Mouse (Mus musculus): ENCODE results near the gene Kctd2. TPM values are rescaled to one million over a fixed set of nuclear protein-coding genes. Genes with fewer than 3 reads are reported as not detected.

The Kctd2 gene
- polyA plus RNA-seq, 1 experiment from 2014 or later = 22.2 TPM

DNA sequence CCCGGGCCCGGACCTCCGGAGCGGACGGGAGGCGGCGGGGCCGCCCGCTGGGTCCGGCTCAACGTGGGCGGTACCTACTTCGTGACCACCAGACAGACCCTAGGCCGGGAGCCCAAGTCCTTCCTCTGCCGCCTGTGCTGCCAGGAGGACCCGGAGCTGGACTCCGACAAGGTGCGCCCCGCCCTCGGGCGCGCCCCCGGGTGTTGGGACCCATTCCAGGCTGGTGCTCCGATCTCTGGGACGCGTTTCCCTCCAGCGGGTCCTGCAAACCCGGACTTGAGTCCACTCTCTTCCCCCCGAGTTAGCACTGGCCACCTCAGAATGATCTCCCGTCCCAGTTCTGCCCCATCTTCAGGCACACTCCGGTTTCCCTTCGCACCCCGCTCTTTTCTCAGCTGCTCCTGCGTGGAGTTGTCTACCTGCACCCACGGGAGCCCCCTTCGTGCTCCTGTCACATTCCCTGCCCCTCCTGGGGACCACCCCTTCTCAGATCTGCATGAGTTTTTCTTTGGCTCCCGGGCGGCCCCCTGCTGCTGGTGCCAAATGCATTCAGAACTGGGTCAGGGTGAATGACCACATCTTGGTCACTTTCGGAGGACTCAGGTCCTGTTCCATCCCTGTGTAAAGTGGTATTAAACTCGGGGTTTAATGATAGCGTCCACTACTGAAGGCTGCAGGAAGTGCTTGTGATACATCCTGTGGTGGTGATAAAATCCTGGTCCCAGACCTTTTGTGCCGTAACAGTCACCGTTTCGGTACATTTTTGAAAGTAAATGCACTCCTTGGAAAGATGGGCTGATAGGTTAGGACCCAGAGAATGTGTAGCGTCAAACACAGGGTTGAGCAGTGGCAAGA, 635 bp downstream of the Kctd2 start:
- Histone ChIP-seq H3K9me3 (ENCODE audit: low read depth, low read length) (no peaks in the 10 kb centered on the region), H3K36me3 (ENCODE audit: insufficient read depth) (peaks cover 43% of the 10 kb centered on the region), H3K4me2 (peak overlapping the region; percentile 99), H3K4me3 (ENCODE audit: low read depth, low read length) (peak overlapping the region; percentile 96), H3K27me3 (ENCODE audit: insufficient read depth, low read length) (no peaks in the 10 kb centered on the region), H3K27ac (ENCODE audit: low read depth) (peak overlapping the region; percentile 87), H3K9ac (peak overlapping the region; percentile 97), H3K4me1 (ENCODE audit: insufficient read depth) (peaks cover 8% of the 10 kb centered on the region)
- no peak for TF ChIP-seq CTCF (IDR thresholded peaks at IDR 0.05; ENCODE audit: low read depth)
- 2% methylated on average over 44 of the region's 45 CpGs for WGBS
- ATAC-seq (ENCODE audit: insufficient read depth) (peak; percentile 72), DNase-seq (peak; percentile 77)

DNA sequence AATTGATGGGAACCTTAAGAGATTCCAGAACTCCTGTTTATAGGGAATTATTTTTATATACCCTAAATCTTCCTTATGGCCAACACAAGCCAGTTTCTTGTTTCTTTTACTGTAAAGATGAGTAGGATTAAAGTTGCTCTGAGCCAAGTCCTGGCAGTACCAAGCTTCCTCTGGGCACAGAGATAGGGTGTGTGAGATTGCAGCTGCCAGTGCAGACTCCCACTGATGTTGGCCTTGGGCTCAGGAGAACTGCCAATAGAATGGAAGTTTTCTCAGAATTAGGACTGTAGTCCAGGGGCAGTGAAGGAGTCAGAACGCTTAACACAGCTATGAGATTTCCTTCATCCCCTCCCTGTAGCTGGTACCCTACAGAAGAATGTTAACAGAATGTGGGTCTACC, 1.4 kb downstream of the Kctd2 start:
- TF ChIP-seq CTCF (IDR thresholded peaks at IDR 0.05; ENCODE audit: low read depth) = no peak

GRCm38 (mm10) chr11:115421972-115422371, 2.0 kb downstream of the Kctd2 start:
- H3K36me3 ChIP-seq (ENCODE audit: insufficient read depth) = peaks cover 43% of the 10 kb centered on the region
- no peak overlapping the region for H3K9ac ChIP-seq
- TF ChIP-seq CTCF (IDR thresholded peaks at IDR 0.05; ENCODE audit: low read depth) = no peak
- no peak overlapping the region for H3K27ac ChIP-seq (ENCODE audit: low read depth)
- H3K27me3 ChIP-seq (ENCODE audit: insufficient read depth, low read length) = no peaks in the 10 kb centered on the region
- no peaks in the 10 kb centered on the region for H3K9me3 ChIP-seq (ENCODE audit: low read depth, low read length)
- peaks cover 8% of the 10 kb centered on the region for H3K4me1 ChIP-seq (ENCODE audit: insufficient read depth)
- no peak overlapping the region for H3K4me2 ChIP-seq
- ATAC-seq (ENCODE audit: insufficient read depth) (no peak), DNase-seq (no peak)
- WGBS = 82% methylated on average over 16 of the region's 16 CpGs
- no peak overlapping the region for H3K4me3 ChIP-seq (ENCODE audit: low read depth, low read length)

More for the DNA sequence above, 1.4 kb downstream of the Kctd2 start:
- WGBS = 50% methylated on average over 1 of the region's 1 CpGs
- Histone ChIP-seq H3K9ac (peak overlapping the region; percentile 97), H3K4me2 (peak overlapping the region; percentile 99), H3K9me3 (ENCODE audit: low read depth, low read length) (no peaks in the 10 kb centered on the region), H3K27me3 (ENCODE audit: insufficient read depth, low read length) (no peaks in the 10 kb centered on the region), H3K36me3 (ENCODE audit: insufficient read depth) (peaks cover 43% of the 10 kb centered on the region), H3K4me1 (ENCODE audit: insufficient read depth) (peaks cover 8% of the 10 kb centered on the region), H3K4me3 (ENCODE audit: low read depth, low read length) (peak overlapping the region; percentile 96), H3K27ac (ENCODE audit: low read depth) (no peak overlapping the region)
- ATAC-seq (ENCODE audit: insufficient read depth) (no peak), DNase-seq (no peak)

DNA sequence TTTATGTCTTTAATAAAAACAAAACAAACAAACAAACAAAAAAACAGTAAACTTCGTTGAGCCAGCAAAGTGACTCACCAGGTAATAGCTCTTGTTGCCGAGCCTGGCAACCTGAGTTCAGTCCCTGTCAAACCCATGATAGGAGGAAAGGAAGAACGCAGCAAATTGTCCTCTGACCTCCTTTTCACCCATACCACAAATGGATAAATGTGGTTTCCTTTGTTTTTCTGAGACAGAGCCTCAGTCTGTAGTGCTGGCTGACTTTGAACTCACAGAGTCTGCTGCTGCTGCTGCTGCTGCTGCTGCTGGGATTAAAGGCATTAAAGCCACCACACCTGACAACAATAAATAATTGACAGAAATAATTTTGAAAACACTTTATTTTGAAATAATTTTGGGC, 3.2 kb downstream of the Kctd2 start:
- WGBS = 80% methylated on average over 3 of the region's 3 CpGs

GRCm38 (mm10) chr11:115424666-115425065, 4.7 kb downstream of the Kctd2 start:
- TF ChIP-seq CTCF (IDR thresholded peaks at IDR 0.05; ENCODE audit: low read depth) = no peak
- Histone ChIP-seq H3K36me3 (ENCODE audit: insufficient read depth) (peaks cover 48% of the 10 kb centered on the region), H3K9me3 (ENCODE audit: low read depth, low read length) (no peaks in the 10 kb centered on the region), H3K4me2 (no peak overlapping the region), H3K4me1 (ENCODE audit: insufficient read depth) (no peaks in the 10 kb centered on the region), H3K27me3 (ENCODE audit: insufficient read depth, low read length) (no peaks in the 10 kb centered on the region), H3K9ac (no peak overlapping the region), H3K4me3 (ENCODE audit: low read depth, low read length) (no peak overlapping the region), H3K27ac (ENCODE audit: low read depth) (no peak overlapping the region)
- DNase-seq = no peak
- ATAC-seq (ENCODE audit: insufficient read depth) = no peak
- WGBS = 80% methylated on average over 7 of the region's 7 CpGs

More for the DNA sequence above, 3.2 kb downstream of the Kctd2 start:
- Histone ChIP-seq H3K4me1 (ENCODE audit: insufficient read depth) (peaks cover 8% of the 10 kb centered on the region), H3K27me3 (ENCODE audit: insufficient read depth, low read length) (no peaks in the 10 kb centered on the region), H3K4me2 (no peak overlapping the region), H3K36me3 (ENCODE audit: insufficient read depth) (peaks cover 39% of the 10 kb centered on the region), H3K9ac (no peak overlapping the region), H3K27ac (ENCODE audit: low read depth) (no peak overlapping the region), H3K9me3 (ENCODE audit: low read depth, low read length) (no peaks in the 10 kb centered on the region), H3K4me3 (ENCODE audit: low read depth, low read length) (no peak overlapping the region)
- no peak for DNase-seq
- ATAC-seq (ENCODE audit: insufficient read depth) = no peak
- no peak for TF ChIP-seq CTCF (IDR thresholded peaks at IDR 0.05; ENCODE audit: low read depth)

DNA sequence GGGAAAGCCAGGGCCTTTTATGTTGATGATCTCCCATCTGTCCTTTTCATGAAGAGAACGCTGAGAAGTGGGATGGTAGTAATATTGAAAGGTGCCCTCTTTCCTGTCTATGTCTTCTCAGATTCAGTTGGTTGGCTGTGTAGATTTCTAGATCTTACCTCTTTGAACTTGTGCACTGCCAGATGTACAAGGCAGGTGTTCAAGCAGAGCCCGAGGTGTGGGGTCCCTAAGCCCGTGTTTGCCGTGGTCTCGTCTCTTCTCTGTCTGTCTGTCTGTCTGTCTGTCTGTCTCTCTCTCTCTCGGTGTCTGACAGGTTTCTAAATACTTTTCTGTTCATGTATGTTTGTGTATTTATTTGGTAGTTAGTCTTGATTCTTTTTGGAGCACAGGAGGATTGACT, 5.7 kb downstream of the Kctd2 start:
- Histone ChIP-seq H3K36me3 (ENCODE audit: insufficient read depth) (peaks cover 58% of the 10 kb centered on the region), H3K4me3 (ENCODE audit: low read depth, low read length) (no peak overlapping the region), H3K27me3 (ENCODE audit: insufficient read depth, low read length) (no peaks in the 10 kb centered on the region), H3K27ac (ENCODE audit: low read depth) (no peak overlapping the region), H3K4me2 (no peak overlapping the region), H3K4me1 (ENCODE audit: insufficient read depth) (no peaks in the 10 kb centered on the region), H3K9me3 (ENCODE audit: low read depth, low read length) (no peaks in the 10 kb centered on the region), H3K9ac (no peak overlapping the region)
- TF ChIP-seq CTCF (IDR thresholded peaks at IDR 0.05; ENCODE audit: low read depth) = no peak
- DNase-seq (no peak), ATAC-seq (ENCODE audit: insufficient read depth) (no peak)
- WGBS = 88% methylated on average over 6 of the region's 6 CpGs

- no peaks in the 10 kb centered on the region for H3K9me3 ChIP-seq (ENCODE audit: low read depth, low read length)
- ATAC-seq (ENCODE audit: insufficient read depth) = peak; percentile 81
- H3K27me3 ChIP-seq (ENCODE audit: insufficient read depth, low read length) = no peaks in the 10 kb centered on the region
- no peak overlapping the region for H3K4me3 ChIP-seq (ENCODE audit: low read depth, low read length)
- no peak overlapping the region for H3K4me2 ChIP-seq
- TF ChIP-seq CTCF (IDR thresholded peaks at IDR 0.05; ENCODE audit: low read depth) = peak; percentile 83
- H3K9ac ChIP-seq = no peak overlapping the region
- 32% methylated on average over 20 of the region's 20 CpGs for WGBS
- H3K4me1 ChIP-seq (ENCODE audit: insufficient read depth) = no peaks in the 10 kb centered on the region
- peaks cover 72% of the 10 kb centered on the region for H3K36me3 ChIP-seq (ENCODE audit: insufficient read depth)
- DNase-seq = peak; percentile 91
- no peak overlapping the region for H3K27ac ChIP-seq (ENCODE audit: low read depth)
Measured at GRCm38 (mm10) chr11:115427482-115428331, 7.8 kb downstream of the Kctd2 start.
